Mouse (Mus musculus) granulocyte monocyte progenitor cell, adult 5-6 weeks (primary cell): ENCODE data around the gene Kcnn3. TPM values are rescaled to one million over a fixed set of nuclear protein-coding genes. Genes with fewer than 3 reads are reported as not detected.

Experiments used
- ATAC-seq: replicated peaks from 2 replicates; pipeline ENCODE4 v1.8.0; 2016; ENCODE audit warnings: mild to moderate bottlenecking, moderate TSS enrichment, inconsistent platforms; ENCODE audit not compliant: poor library complexity, severe bottlenecking
- total RNA-seq, 2 experiments: library from RNA; stranded (forward) in 1 of 2; stranded (reverse) in 1 of 2; fragments of 200-712, 200-1000 nt in 1 of 2; fragments of >200 nt in 1 of 2; fragmentation: Nextera tagmentation in 1 of 2; gene quantifications; 2 replicates each; pipeline ENCODE4 v1.2.3; 2014 to 2017

Kcnn3 gene
- total RNA-seq, 2 experiments from 2014 or later: not detected

DNA sequence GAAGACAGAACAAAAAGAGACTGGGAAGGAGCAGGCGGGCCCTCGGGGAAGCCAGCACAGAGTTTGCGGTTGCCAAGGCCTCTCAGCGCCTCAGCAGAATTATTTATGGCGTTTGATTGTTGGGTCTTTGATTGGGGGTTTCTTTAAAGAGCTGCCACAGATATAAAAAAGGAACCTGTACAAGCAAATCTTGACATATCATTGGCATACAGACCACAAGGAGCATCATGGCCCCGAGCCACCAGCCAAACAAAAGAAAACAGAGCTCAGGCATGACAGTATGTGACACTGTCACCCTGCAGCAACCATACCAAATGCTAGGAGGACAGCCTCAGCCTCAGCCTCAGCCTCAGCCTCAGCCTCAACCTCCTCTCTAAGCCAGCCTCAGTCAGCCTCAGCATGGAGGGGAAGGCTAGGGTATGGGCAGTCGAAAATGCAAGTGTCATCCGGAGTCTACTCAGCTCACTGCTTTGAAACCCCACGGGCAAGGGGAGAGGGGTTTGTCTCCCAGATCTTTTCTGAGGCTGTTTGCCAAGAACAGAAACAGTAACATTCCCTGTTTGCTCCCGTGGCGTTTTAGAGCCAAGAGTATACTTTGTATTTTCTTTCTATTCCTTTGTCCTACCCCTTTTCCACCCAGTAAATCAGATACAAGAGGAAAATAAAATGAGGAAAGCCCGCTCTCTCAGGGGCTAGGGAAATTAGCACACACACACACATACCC, 133.4 kb downstream of the Kcnn3 start:
- no peak for ATAC-seq

DNA sequence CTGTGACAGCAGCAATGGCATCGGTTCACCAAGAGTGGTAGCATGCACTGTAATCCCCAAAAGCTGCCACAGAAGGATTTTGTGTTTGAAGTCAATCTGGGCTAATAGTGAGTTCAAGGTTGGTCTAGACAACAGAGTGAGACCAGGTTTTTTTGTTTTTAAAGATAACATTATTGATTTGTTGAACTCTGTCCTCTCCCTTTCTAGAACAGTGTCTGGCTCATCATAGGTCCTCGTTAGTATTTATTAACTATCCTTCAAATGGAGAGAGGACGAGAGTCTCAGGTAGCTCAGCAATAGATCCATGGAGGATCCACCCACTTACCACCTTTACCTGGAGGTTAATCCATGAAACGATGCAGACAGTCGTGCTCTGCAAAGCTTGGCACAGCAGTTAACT, 137.1 kb downstream of the Kcnn3 start:
- ATAC-seq: no peak

DNA sequence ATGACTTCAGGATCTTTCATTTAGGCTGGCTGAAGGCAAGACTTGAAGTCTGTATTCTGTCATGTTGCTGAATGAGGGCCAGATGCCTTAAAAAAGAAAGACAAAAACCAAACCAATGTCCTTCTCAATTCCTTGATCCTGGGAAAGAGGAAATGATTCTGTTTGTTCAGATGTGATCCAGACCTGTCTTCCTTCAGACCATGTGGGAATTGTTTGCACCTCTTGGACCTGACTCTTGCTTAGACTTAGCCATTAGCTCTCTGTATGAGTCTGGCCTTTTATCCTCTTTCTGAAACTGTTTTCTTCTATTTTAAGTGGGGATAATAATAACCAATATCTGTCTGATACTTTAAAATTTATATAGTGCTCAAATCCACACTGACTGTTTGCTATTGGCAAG, 138.5 kb downstream of the Kcnn3 start:
- no peak for ATAC-seq

DNA sequence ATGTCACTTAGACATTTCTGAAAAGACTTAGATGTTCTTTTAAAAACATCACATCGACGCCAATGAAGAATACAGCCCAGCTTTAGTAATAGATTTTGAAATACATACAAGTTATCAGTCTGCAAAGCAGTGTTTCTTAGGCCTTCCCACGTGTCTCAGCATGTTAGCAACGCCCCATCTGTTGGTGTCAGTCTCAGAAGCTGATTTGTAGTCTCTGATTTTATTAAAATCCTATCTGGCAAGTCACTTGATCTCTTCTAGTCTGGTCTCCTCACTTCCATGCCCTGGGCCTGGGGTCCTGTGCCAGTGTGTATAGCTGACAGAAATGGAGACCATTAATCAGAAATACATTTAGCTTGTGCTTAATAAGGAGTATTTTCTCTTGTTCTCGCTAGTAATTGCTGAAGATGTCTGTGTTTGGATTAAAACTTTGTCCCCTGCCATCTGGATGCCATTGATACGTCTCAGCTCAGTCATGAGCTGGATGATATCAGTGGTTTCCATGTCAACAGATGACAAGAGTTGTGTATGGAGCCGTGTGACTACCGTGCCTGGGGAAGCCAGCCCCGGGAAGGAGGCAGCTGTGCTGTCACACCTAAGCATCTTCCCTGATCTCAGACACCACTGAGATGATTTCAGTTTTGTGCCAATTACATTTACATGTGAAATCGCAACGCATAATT, 140.1 kb downstream of the Kcnn3 start:
- no peak for ATAC-seq

DNA sequence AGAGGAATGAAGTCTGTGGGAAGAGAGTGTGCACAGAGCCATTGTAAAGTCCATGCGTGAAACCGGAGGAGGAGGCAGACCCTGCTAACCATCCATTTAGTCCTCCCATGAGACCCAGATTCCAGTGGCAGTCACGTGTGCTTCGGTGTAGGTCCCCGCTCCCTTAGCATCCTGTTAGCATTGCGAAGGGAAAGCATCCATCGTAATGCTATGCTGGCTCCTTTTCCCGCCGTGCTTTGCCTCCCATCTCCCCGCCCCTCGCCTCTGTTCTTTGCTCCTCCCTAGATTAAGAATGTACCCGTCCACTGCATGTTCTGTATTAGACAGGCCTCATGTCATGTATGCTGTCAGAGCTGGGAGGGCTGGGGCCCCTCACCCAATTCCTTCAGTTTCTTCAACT, 144.8 kb downstream of the Kcnn3 start:
- no peak for ATAC-seq

DNA sequence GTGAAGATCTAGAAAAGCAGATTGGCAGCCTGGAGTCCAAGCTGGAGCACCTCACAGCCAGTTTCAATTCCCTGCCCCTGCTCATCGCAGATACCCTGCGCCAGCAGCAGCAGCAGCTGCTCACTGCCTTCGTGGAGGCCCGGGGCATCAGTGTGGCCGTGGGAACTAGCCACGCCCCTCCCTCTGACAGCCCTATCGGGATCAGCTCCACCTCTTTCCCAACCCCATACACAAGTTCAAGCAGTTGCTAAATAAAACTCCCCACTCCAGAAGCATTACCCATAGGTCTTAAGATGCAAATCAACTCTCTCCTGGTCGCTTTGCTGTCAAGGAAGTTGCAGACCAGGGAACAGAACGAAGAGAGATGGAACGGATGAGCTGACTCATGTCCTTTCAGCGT, 147.2 kb downstream of the Kcnn3 start:
- no peak; the same call in 1 of the 2 replicates for ATAC-seq

DNA sequence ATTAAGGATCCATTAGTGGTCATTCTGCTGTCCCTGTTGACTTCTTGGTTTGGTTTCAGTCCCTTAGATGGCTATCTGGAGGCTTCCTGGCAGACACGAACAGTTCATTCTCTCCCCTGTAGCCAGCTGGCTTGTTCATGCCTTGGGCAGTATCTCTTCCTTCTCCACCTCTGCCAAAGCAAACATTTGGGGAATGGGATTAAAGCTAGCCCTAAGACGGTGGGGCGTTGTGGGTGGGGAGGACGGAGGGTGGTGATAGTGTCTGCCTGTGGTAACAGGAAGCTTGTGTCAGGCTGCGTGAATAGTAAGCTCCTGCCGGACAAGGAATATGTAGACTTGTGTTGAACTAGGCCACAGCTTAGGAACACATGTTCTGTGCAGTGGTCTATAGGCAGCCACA, 151.4 kb downstream of the Kcnn3 start:
- no peak for ATAC-seq

DNA sequence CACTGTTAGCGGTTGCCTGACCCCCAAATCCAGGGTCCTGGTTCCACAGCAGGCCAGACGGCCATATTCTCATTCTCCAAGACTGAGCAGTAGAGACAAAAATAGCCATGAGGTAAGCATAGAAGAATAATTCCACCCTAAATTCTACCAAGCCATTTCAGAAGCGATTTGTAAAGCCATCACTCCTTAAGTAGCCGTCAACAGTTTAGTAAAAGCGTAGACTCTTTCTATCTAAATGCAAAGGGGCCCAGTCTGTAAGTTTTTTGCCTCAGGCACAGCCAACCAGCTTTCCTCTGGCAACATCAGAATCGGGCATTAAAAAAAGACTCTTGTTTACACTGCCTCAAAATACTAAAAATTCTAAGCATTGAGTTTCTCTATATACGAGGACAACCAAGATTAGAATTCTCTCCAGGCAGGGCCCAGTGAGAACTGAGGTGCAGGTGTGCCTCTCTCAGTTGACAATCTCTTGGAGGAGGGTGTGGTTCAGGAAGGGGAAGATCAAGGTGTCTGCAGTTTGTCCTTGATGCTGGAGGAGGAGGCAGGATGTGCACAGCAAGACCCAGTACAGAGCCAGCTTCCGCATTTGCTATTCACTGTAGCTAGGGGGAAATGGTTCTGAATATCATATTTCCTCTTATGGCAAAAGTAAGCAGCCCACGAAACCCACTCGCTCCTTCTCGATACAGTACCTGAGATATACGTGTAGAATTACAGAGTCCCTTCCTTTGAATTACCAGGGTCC, 152.8 kb downstream of the Kcnn3 start:
- peak; percentile 72 for ATAC-seq

DNA sequence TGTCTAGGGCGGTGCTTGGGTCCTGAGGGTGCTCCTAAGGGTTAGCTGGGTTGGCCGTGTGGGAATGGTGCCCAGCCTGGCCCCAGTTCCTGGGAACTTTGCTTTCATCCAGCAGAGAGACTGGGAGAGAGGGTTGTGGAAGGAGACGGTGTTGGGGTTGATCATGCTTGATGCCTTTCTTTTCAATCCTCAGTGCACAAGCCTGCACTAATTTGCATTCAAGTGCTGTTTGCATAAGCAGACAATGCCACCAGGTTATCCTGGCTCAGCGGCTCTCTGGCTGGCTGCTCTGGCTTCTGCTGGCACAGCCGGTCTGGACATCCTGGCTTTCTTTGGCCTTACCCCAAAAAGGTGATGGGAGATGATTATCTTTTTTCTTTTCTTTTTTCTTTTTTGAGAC, 157.7 kb downstream of the Kcnn3 start:
- ATAC-seq: no peak

DNA sequence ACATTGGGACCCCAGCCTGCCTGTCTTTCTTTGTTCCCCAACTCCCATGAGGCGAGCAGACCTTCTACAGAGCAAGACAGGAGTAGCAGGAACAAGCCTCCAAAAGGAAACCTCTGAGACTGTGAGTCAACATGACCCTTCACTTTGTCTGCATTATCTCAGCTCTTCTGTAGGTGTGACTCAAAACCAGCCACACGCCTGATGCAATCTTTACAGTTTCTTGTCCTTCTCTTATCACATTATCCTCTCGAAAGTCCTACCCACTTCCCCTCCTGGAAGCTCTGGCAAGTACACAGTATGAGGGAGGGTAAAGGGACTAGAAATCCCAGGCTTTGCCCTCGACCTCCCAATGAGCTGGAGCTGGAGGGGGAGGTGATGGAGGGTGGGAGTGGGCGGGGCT, 166.1 kb downstream of the Kcnn3 start:
- ATAC-seq: 0 out of 2 replicates have a peak, but pooled peaks have one; percentile 14

DNA sequence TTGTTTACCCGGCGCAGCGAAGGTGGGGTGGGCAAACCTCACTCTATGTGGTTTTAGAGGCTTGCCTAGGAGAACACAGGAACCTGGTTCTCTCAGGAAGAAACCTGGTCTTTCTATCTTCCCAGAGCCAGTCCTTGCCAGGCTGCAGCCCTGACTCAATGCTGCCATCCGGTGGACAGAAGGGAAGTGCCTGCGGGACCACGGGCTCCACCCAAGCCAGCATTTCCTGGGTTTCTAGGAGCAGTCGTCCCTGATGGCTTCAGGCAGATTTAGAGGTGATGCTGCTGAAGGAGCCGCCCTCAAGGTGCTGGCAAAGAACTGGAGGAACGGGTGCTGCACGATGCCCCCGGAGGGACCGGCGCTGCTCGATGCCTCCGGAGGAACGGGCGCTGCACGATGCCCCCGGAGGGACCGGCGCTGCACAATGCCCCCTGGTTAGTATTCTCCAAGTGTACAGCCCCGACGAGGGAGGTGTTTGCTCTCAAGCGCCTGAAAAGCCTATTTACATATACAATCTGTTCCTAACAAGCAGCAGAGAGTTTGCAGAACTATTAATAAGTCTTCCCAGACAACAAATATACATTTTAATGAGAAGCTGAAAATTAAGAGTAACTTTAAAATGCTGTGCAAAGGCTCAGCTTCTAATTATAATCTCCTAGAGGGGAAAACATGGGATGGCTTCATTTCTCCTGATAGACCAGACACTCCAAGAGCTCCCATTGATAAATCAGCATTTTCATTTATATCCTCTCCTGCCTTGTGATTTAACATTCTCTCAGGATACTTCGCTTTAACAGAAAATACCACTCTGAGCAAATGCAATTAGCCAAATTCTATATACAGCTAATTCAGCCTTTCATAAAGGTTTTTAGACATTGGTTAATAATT, 169.0 kb downstream of the Kcnn3 start:
- peak; percentile 90 for ATAC-seq

DNA sequence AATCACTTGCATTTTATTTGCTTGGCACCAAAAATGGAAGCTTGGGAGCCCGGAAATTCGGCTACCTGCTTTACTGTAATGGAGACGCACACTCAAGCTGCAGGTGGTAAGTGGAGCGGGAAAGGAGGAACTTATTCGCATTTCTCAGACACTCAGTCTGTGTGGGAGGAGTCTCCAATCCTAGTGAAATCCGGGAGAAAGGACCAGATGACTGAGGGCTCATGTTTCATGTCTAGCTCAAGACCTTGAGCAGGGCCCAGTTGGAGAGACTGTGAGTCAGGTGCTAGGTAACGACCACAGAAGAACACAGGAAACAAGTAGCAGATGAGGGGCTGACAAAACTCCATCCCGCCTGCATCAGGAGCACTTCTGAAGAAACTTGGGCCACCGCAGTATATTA, 171.8 kb downstream of the Kcnn3 start:
- no peak for ATAC-seq

DNA sequence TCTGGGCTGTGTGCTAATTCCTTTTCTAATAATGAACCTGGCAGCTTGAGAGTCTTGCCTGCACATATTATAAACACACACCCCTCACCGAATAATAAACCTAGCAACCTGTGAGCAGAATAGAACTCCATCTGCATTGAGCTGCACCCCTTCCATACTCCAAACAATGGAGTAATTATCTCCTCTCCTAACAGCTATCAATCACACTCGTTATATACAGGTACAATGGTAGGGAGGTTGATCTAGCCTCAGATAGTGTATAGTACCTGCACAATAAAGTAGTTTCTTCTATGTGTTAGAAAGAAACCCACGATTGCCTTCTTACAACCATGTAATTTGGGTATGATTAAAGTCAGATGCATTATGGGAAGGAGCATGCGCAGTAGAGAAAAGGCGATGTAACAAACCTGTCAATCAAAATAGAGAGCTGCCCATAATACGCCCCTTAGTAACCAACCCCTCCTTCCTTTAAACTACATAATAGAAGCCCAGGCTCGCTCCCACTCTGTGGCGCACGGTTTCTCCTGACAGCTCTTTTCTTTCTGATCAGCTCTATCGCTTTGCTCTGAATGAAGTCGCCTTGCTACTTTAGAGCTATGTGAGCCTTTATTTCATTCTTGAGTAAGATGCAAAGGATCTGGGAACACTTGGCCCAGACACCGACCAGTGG, 176.3 kb downstream of the Kcnn3 start:
- no peak for ATAC-seq

DNA sequence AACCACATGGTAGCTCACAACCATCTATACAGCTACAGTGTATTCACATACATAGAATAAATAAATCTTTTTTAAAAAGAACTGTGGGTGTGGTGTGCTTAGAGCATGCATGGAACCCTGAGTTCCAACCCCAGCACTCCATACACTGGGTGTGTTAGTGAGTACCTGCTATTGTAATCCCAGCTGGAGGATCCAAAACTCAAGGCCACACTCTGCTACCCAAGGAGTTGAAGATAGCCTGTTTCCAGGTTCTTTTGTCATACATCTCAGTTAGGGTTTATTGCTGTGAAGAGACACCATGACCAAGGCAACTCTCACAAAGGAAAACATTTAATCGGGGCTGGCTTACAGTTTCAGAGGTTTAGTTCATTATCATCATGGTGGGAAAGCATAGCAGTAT, 179.0 kb downstream of the Kcnn3 start:
- no peak for ATAC-seq

DNA sequence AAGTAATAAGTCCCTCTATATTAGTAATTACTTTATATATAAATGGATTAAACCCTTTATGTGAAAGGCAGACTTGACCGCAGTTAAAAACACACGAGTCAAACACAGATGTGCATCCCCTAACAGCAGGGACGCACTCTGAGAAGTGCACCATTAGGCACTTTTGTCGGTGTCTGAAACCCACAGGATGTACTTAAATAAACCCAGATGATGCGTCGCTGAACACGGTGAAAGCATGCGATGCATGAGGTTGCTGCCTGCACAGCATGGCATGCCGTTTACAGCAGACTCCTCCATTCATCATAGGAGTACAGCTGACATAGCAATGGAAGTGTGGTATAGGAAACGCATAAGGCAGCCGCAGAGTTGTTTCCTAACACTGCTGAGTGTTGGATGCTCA, 180.5 kb downstream of the Kcnn3 start:
- no peak for ATAC-seq

DNA sequence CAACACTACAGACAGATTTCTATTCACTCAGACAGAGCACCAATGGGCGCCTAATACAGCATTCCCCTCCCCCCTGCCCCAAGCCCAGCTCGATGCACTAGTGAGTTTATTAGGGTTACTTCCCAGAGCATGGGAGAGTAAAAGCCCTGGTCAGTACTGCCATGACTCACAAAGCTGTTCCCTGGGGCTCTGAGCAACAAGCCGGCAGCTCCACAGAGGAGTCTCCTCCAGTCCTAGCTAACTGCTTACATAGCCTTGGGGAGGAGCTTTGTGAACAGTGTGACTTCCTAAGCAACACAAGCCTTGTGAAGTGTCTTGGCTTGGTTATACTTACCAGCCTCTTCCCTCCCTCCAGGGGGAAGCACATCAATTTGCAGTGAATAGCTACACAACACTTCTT, 183.6 kb downstream of the Kcnn3 start:
- ATAC-seq: no peak

DNA sequence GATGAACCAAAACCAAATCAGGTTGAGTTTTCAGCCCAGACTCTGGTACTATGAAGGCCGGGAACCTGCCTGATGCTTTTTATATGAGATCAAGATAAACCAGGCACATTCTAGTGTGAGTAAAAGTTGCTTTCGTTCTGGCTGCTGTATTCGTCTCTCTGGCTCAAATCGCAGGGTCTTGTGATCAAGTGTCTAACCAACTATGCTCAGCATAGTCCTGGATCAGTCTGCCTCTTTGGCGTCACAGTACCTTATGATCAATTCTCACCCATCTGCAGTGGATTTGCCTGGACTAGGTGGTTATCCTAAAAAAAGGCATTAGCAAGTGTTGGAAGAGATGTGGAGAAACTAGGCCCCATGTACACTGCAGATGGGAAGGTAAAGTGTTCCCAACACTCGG, 184.1 kb downstream of the Kcnn3 start:
- ATAC-seq: no peak

DNA sequence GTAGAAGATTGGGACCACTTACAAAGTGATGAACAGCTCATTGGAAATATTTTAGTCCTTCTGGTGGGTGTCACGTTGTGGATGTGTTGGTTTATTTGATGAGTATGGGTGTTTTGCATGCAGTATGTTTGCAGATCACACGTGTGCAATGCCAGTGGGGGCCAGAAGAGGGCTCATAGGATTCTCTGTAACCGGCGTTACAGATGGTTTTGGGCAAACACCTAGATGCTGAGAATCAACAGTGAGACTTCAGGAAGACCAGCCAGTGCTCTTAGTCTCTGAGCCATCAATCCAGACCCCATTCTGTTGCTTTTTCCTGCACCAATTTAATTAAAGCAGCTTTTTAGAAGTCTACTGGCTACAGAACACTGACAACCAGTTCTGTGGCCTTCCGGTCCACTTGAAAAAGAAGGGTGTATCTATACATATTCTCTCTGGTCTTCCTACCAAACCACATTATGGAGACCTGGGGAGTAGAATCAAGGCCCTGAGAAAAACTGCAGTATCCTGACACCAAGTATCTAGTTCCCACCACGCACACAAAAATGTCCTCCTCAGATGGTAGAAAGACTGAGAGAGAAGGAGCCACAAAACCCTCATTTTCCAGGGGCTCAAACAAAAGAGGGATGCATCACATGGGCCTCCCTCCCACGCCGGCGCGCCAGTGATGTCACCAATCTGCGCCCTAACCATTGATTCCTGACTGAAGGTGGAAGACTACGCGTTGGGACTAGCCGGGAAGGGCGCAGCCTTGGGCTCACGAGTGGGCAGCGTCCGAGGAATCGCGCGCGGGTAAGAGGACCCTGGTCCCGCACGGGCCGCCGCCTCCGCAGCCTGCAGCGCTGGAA, 194.6 kb downstream of the Kcnn3 start, which contains the start of gene Adar:
Adar (plus strand) TSS at position 664 of the 848 bp plus-strand sequence.
- peak; percentile 81 for ATAC-seq
